Mouse (Mus musculus): ENCODE measurements around the gene Cdca7l. TPM values are rescaled to one million over a fixed set of nuclear protein-coding genes. Genes with fewer than 3 reads are reported as not detected.

Cdca7l gene
- total RNA-seq, 2 experiments from 2014 or later, result 1.0 to 1.9 TPM

- no peak for DNase-seq (ENCODE audit: extremely low spot score in 1 of 2, low spot score in 2 of 2)
Observed at GRCm38 (mm10) chr12:117807637-117808036, 3.5 kb downstream of the Cdca7l start.

DNA sequence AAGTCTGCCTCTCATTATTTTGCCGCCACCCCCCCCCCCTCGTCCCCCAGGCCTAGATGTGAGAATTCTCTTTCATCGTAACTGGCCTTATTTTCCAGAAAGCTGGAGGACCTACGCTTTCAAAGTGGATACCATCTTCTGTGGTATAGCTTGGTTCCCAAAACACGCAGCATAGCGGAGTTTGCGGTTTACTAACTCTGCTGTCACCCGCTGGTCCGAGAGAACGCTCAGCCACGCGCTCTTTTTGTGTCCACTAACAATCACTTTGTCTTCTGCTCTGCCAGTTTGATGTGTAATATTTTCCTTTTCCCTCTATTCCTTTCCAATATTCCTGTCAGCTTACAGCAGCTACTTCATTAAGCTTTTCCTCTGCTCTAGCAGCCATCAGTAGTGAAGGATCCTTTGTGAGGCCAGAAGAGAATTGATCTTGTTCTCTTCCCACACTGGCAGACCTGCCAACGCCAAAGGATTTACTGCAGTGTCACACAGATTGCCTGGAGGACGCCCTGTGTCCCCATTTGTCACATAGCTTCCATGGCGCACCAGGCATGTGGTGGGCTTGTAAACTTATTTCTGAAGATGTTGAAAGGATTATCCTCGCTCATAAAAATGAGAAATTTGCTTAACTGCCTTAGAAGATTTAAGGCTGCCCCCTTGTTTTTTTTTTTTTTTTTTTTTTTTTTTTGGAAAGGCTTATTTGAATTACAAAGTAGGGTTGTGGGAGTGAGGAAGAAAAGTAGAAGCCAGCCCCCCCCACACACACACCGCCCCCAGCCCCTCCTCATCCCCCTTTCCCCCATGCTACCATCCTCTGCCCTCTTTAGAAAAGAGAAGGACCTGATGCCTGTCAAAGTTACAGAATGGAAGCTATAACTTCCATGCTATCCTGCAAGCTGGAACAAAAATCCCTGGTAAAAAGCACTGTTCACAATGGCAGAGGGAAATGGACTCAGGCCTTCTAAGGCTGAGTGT lies 4.6 kb downstream of the Cdca7l start:
- no peak for DNase-seq (ENCODE audit: extremely low spot score in 1 of 2, low spot score in 2 of 2)

More at GRCm38 (mm10) chr12:117807637-117808036, 3.5 kb downstream of the Cdca7l start:
- intact Hi-C loops (cut with DNase I), result no loop called here

GRCm38 (mm10) chr12:117809327-117810017 lies 5.4 kb downstream of the Cdca7l start:
- intact Hi-C loops (cut with DNase I), result loop anchor here (10.0 kb wide), 2 partner anchors 645 to 1045 kb away; no protein-coding TSS in a partner anchor
- no peak for DNase-seq (ENCODE audit: extremely low spot score in 1 of 2, low spot score in 2 of 2)

More for the DNA sequence above, 4.6 kb downstream of the Cdca7l start:
- intact Hi-C loops (cut with DNase I), result no loop called here

DNA sequence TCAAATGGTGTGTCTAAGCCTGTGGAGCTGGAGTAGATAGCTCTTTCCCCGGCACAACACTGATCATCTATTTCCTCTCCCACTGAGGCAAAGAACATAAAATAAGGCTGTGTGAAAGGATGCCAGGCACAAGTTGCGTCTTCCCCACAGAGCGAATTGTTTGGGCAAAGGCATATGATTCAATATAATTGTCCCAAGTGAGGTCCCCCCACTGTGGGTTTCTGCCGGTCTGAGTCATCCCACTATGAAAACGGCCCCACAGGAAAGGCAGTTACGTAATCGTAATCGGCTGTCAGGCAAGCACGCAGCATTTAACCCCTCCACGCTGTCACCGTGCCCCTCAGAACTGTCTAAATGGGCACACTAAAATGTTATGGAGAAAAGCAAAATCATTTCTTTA lies 6.0 kb downstream of the Cdca7l start:
- intact Hi-C loops (cut with DNase I), result loop anchor here (10.0 kb wide), 2 partner anchors 645 to 1045 kb away; no protein-coding TSS in a partner anchor
- DNase-seq (ENCODE audit: extremely low spot score in 1 of 2, low spot score in 2 of 2), result no peak

- DNase-seq (ENCODE audit: extremely low spot score in 1 of 2, low spot score in 2 of 2), result no peak
- intact Hi-C loops (cut with DNase I), result loop anchor here (2.0 kb wide), 1 partner anchor 33 kb away; no protein-coding TSS in a partner anchor
Observed at GRCm38 (mm10) chr12:117820138-117820858, 16.2 kb downstream of the Cdca7l start.

DNA sequence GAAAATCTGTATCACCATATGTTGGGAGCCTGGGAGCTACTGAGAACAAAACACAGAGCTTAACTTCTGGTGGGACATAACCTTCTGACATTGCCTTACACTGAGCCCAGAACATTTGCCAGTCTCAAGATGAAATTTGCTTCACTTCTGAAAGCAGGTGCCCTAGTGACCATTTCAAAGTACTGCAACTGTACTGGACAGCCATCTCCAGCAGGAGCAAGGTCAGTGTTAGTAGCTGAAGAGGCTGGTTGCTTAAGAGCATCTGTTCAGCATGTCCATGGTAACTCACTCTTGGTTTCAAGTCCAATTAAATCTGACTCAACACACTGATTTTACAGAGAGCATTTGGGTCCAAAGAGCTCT lies 16.8 kb downstream of the Cdca7l start:
- intact Hi-C loops (cut with DNase I), result loop anchor here (2.0 kb wide), 1 partner anchor 32 kb away; no protein-coding TSS in a partner anchor

GRCm38 (mm10) chr12:117821394-117821793 lies 17.3 kb downstream of the Cdca7l start:
- DNase-seq (ENCODE audit: extremely low spot score in 1 of 2, low spot score in 2 of 2), result no peak

More for the DNA sequence above, 16.8 kb downstream of the Cdca7l start:
- no peak for DNase-seq (ENCODE audit: extremely low spot score in 1 of 2, low spot score in 2 of 2)

DNA sequence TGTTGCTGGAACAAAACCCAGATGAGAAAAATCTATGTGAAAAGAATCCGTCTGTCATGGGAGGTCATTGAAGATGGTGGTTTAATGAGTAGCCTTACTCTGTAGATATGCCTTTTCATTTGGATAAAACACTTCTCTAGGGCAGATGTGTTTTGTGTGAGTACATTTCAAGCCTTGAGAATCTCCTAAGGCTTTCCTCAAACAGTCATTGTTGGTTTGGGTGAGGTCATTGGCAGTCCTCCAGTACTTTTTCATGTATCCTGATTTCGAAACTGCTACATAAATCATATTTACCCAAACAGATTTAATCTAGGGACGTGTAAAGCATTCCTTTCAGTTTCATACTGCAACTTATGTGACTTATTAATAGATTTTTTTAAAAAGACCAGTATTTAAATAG lies 24.3 kb downstream of the Cdca7l start:
- no peak for DNase-seq (ENCODE audit: extremely low spot score in 1 of 2, low spot score in 2 of 2)
- intact Hi-C loops (cut with DNase I), result no loop called here

More at GRCm38 (mm10) chr12:117821394-117821793, 17.3 kb downstream of the Cdca7l start:
- intact Hi-C loops (cut with DNase I), result loop anchor here (2.0 kb wide), 1 partner anchor 31 kb away; no protein-coding TSS in a partner anchor

- intact Hi-C loops (cut with DNase I), result no loop called here
- no peak for DNase-seq (ENCODE audit: extremely low spot score in 1 of 2, low spot score in 2 of 2)
Observed at GRCm38 (mm10) chr12:117831351-117831961, 27.4 kb downstream of the Cdca7l start.

GRCm38 (mm10) chr12:117832190-117832589 lies 28.1 kb downstream of the Cdca7l start:
- intact Hi-C loops (cut with DNase I), result no loop called here
- DNase-seq (ENCODE audit: extremely low spot score in 1 of 2, low spot score in 2 of 2), result no peak

DNA sequence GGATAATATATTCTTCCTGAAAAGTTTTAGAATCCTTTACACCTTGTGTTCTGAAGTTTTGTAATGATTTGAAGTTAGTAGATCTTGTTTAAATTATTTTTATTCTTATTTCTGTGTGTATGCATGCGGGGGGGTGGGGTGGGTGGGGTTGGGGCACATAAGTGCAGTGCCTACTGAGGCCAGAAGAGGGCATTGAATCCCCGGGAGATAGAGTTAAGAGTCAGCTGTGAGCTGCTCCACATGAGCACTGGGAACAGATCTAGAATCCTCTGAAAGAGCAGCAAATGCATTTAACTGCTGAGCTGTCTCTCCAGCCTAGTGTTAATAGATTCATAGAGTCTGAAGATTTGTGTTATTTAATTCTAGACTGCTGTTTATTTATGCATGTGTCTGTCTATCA lies 30.6 kb downstream of the Cdca7l start:
- no peak for DNase-seq (ENCODE audit: extremely low spot score in 1 of 2, low spot score in 2 of 2)

DNA sequence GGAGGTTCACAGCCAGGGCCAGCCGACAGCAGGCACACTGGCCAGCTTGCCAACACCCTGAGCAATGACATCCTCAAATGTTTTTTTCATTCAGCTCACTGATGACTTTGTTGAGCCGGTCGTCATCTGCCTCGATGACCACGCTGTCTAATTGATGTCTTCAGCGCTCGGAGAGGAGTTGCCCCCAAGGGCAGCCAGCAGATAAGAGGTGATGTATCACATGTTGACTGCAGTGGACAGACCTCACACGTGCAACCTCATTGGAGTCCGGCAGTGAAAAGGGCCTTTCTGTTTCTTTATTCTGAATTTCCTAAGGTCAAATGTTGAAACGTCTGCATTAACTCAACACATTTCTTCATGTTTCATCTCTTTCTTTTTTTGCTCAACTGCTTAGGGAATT lies 31.3 kb downstream of the Cdca7l start:
- DNase-seq (ENCODE audit: extremely low spot score in 1 of 2, low spot score in 2 of 2), result no peak
- intact Hi-C loops (cut with DNase I), result no loop called here

More for the DNA sequence above, 30.6 kb downstream of the Cdca7l start:
- intact Hi-C loops (cut with DNase I), result no loop called here

DNA sequence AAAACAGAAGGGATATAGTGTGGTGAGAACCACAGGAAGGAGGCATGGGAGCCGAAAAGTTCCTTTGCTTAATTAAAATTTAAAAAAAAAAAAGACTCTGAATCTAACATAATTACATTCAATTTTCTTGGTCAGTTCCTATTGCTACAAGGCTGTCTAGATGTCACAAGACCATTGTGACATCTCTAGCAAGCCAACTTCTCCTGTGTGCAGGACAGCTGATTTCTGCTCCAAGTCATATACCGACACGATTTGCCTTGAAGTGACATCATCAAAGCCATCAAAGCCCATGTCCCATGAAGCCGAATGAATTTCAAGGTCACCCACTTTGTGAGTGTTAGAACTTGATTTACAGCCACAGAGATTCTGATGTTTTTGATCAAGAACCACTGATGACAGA lies 33.3 kb downstream of the Cdca7l start:
- DNase-seq (ENCODE audit: extremely low spot score in 1 of 2, low spot score in 2 of 2), result no peak
- intact Hi-C loops (cut with DNase I), result no loop called here

DNA sequence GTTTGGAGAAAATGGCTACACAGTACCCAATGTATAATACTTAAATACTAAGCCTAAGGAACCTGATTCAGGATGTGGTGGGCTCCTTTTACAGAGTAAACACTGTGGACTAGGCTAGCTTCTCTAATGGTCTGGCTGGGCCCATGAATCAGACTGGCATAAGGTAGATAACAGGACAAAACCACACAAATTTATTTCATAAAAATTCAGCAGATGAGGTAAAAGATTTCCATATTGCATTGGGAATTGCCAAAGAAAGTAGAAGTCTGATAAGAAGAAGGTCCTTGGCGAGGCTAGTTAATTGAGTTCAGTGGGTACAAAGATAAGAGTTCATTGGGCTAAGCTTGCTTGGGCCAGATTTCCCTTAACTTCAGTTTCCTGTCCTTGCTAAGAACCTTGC lies 36.6 kb downstream of the Cdca7l start:
- intact Hi-C loops (cut with DNase I), result no loop called here
- no peak for DNase-seq (ENCODE audit: extremely low spot score in 1 of 2, low spot score in 2 of 2)

- DNase-seq (ENCODE audit: extremely low spot score in 1 of 2, low spot score in 2 of 2), result no peak
- intact Hi-C loops (cut with DNase I), result no loop called here
Observed at GRCm38 (mm10) chr12:117842676-117843075, 38.6 kb downstream of the Cdca7l start.

DNA sequence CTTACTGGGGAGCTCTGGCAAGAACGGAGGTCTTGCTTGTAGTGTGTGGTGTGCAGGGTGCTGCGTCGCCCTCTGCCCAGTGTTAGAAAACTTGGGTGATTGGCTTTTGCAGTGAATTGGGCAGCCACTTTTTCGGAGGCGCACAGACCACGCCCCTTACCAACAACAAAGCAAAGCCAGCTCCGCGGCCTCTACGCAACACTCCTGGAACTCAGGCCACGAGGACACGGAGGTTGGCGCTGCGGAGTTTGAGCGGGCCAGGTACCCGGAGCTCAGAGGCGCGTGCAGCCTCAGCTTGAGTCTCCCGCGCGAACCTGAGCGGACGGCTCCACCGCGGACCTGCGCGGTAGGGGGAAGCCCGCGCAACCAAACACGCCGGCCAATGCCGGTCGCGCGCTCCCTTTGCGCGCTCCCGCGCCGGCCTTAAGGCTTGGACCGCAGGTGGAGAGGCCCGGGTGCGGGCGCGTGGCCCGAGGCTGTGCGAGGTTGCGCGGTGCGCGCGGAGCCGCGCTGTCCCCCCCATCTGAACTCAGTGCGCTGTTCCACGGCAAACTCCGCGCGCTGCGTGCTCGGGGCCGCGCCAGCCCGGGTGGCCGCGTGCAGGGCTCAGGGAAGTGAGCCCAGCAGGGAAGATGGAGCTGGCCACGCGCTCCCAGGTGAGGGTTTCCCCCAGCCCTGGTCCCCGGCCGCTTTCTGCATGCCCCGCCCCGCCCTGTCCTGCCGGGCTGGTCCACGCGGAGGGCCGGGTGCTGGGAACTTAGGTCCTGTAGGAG lies 39.4 kb downstream of the Cdca7l start:
- intact Hi-C loops (cut with DNase I), result no loop called here
- peak; percentile 19 to 68 for DNase-seq (ENCODE audit: extremely low spot score in 1 of 2, low spot score in 2 of 2)

DNA sequence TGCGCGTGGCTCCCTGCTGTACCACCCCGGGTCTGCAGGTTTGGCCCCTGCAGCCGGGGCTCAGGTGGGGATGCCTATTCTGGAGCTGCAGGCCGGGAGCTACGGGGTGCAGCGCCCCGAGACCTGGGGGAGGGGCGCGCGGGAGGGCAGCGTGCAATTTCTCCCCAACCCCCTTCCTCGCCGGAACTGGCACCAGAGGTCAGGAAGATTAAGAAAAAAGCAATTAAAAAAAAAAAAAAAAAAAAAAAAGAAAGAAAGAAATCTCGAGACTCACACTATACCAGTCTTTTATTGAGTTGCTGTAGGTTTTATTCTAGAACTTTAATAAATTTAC lies 40.0 kb downstream of the Cdca7l start:
- no peak for DNase-seq (ENCODE audit: extremely low spot score in 1 of 2, low spot score in 2 of 2)
- intact Hi-C loops (cut with DNase I), result no loop called here

GRCm38 (mm10) chr12:117844917-117845316 lies 40.8 kb downstream of the Cdca7l start:
- DNase-seq (ENCODE audit: extremely low spot score in 1 of 2, low spot score in 2 of 2), result no peak
- intact Hi-C loops (cut with DNase I), result no loop called here

Data from left cerebral cortex, postnatal 10 days (tissue).